Mouse (Mus musculus): ENCODE measurements around the gene Gmpr.

DNA sequence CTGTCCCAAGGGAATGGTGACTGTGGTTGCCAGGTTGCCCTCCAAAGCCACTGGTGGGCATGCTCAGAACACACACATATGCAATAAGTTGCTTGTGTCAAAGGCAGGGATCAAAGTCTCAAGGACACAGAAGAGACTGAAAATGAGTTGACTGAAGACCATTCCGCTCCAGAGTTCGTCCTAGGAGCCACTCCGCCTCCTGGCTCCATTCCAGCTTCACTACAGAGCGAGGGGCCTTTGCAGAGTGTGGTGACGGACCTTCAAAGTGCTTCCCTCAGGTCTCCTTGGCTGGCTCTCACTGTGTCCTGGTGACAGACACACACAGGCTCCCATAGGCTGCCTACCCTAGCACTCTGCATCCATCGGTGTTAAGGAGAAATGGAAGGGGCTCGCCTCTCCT is 46.4 kb downstream of the Gmpr start:
- TF ChIP-seq GATA1 (IDR thresholded peaks at IDR 0.05; ENCODE audit: borderline replicate concordance, low read length) (no peak), FLI1 (IDR thresholded peaks at IDR 0.05; ENCODE audit: low read length) (no peak)
